Mouse (Mus musculus): Measurements from ENCODE around the gene Hoxa6.

DNA sequence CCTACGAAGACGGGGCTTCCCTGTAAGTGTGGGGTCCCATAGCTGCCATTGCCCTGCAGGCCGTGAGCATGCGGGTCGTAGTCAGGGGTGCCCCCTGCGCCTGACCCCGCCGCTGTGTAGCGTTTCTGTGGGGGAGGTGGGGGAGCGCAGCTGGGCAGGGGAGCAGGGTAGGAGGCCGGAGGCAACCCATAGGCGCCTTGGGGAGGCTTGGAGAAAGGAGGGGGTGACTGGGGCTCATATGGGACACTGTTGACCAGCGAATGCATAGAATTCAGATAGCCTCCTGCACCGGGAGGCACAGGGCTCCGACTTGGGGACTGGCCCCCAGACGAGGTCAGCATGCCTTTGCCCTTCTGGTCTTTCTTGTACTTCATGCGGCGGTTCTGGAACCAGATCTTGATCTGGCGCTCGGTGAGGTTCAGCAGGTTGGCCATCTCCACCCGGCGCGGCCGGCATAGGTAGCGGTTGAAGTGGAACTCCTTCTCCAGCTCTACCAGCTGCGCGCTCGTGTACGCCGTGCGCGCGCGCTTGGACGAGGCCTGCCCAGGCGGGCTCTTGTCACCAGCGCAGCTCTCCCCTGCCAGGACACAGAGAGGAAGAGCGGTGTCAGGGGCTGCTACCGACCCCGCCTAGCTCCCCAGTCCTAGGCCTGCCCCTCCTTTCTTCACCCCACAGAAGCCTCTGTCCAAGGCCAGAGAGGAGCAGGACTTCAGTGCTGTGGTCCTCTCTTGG is 38.2 kb downstream of the Hoxa6 start:
- TF ChIP-seq EP300 (IDR thresholded peaks at IDR 0.05; ENCODE audit: insufficient read depth, low read depth, low read length) (no peak), POLR2A (IDR thresholded peaks at IDR 0.05; ENCODE audit: insufficient read depth, low read length) (no peak), CTCF (IDR thresholded peaks at IDR 0.05; ENCODE audit: low read depth, low read length) (no peak)

All from ES-Bruce4 (cell line).